Mouse (Mus musculus) layer of hippocampus, adult 8-10 months (tissue): Measurements from ENCODE around the gene 1700020L24Rik. TPM values are rescaled to one million over a fixed set of nuclear protein-coding genes. Genes with fewer than 3 reads are reported as not detected.

Experiments
- DNase-seq, 2 experiments: peaks; one replicate each; pipeline ENCODE4 v3.0.0; 2022; ENCODE audit warnings: low spot score in 2 of 2
- total RNA-seq, 4 experiments: library from RNA; stranded (reverse); gene quantifications; 2 replicates each; pipeline ENCODE4 v1.2.4; 2022

The 1700020L24Rik gene
- under 1 TPM in 2 of 4 experiments, not detected in 2; 0.40 to 0.51 TPM for total RNA-seq

- DNase-seq: no peak
These were observed at the start of gene 1700020L24Rik for GRCm38 (mm10) chr11:83437377-83437776. TSS of gene 1700020L24Rik (plus strand) at chr11:83437677.

- DNase-seq: no peak
These were observed 44.4 kb upstream of the 1700020L24Rik start for GRCm38 (mm10) chr11:83393062-83393461.

- no peak for DNase-seq
These were observed 42.6 kb upstream of the 1700020L24Rik start for GRCm38 (mm10) chr11:83394802-83395439.

GRCm38 (mm10) chr11:83397626-83398025 lies 39.9 kb upstream of the 1700020L24Rik start:
- no peak for DNase-seq

GRCm38 (mm10) chr11:83398724-83399123 lies 38.8 kb upstream of the 1700020L24Rik start:
- no peak for DNase-seq

- no peak for DNase-seq
These were observed 33.7 kb upstream of the 1700020L24Rik start for GRCm38 (mm10) chr11:83403787-83404186.

- DNase-seq: no peak
These were observed 31.1 kb upstream of the 1700020L24Rik start for GRCm38 (mm10) chr11:83406391-83406790.

GRCm38 (mm10) chr11:83408242-83408641 lies 29.2 kb upstream of the 1700020L24Rik start:
- no peak for DNase-seq

GRCm38 (mm10) chr11:83409087-83409754 lies 28.3 kb upstream of the 1700020L24Rik start, which contains the start of gene Rasl10b:
TSS of gene Rasl10b (plus strand) at chr11:83409137.
- DNase-seq: no peak

- DNase-seq: no peak
These were observed 27.6 kb upstream of the 1700020L24Rik start for GRCm38 (mm10) chr11:83409792-83410291.

- no peak for DNase-seq
These were observed 27.0 kb upstream of the 1700020L24Rik start for GRCm38 (mm10) chr11:83410510-83410909.

- no peak for DNase-seq
These were observed 20.4 kb upstream of the 1700020L24Rik start for GRCm38 (mm10) chr11:83417080-83417479.

GRCm38 (mm10) chr11:83417708-83418107 lies 19.8 kb upstream of the 1700020L24Rik start:
- DNase-seq: peak in 1 of 2 experiments; percentile 45

- DNase-seq: peak in 1 of 2 experiments; percentile 66
These were observed 18.9 kb upstream of the 1700020L24Rik start for GRCm38 (mm10) chr11:83418566-83418965.

- DNase-seq: no peak
These were observed 17.1 kb upstream of the 1700020L24Rik start for GRCm38 (mm10) chr11:83420338-83420737.

- DNase-seq: no peak
These were observed 16.2 kb upstream of the 1700020L24Rik start for GRCm38 (mm10) chr11:83421305-83421704.

- peak in 1 of 2 experiments; percentile 81 for DNase-seq
These were observed 12.8 kb upstream of the 1700020L24Rik start for GRCm38 (mm10) chr11:83424681-83425080.

- no peak for DNase-seq
These were observed 10.5 kb upstream of the 1700020L24Rik start for GRCm38 (mm10) chr11:83426964-83427363.

GRCm38 (mm10) chr11:83429355-83429754 lies 8.1 kb upstream of the 1700020L24Rik start, which contains the start of gene Gas2l2:
TSS of gene Gas2l2 (minus strand) at chr11:83429455.
- DNase-seq: no peak

GRCm38 (mm10) chr11:83432533-83432932 lies 4.9 kb upstream of the 1700020L24Rik start:
- DNase-seq: no peak

- DNase-seq: no peak
These were observed 2.1 kb downstream of the 1700020L24Rik start for GRCm38 (mm10) chr11:83439426-83440060.
